Mouse (Mus musculus) small intestine, adult 2 months (tissue): ENCODE measurements around the gene Lrmp.

Source experiments
- CTCF ChIP-seq: fragments of 200-500 bp; IDR thresholded peaks from 2 replicates; pipeline ENCODE4 v1.5.1; 2012; ENCODE audit warnings: low read depth, mild to moderate bottlenecking, control low read depth, inconsistent platforms, low read length, moderate library complexity, mixed read lengths; ENCODE audit not compliant: insufficient replicate concordance, insufficient read length; ENCODE audit errors: extremely low read depth
- POLR2A ChIP-seq: fragments of 200-500 bp; IDR thresholded peaks from 2 replicates; pipeline ENCODE4 v1.6.1; 2012; ENCODE audit warnings: low read depth, mild to moderate bottlenecking, control low read depth, inconsistent platforms, low read length, moderate library complexity

DNA sequence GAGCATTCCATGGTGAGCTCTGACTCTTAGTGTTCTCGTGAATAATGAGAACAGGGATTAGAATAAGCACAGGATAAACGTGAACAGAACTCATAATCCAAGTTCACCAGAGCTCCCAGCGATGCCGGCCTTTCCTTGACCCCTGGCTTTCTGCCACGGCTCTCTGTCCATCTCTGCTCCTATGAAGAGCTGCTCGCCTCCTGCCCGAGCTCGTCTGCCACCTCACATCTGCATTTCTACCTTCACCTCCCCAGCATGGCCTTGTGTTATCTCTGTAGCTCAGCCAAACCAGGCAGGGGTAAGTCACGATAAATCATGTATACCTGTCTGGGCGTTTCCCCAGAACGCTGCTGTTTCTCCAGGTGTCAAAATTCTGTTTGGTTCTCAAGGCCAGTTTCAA lies 25.3 kb downstream of the Lrmp start:
- TF ChIP-seq CTCF: no peak
- TF ChIP-seq POLR2A: no peak
